Mouse (Mus musculus): Measurements from ENCODE around the gene Cd47.

- TF ChIP-seq EP300 (optimal IDR thresholded peaks at IDR 0.05) = no peak
- no peak for TF ChIP-seq CTCF (IDR thresholded peaks at IDR 0.05; ENCODE audit: low read depth)
Measured at GRCm38 (mm10) chr16:49854194-49854593, 53.9 kb downstream of the Cd47 start.

Measured in stomach, postnatal 0 days (tissue).